Mouse (Mus musculus) lung, postnatal 25 days (tissue): Measurements from ENCODE around the gene Gm10100.
"Not testable (repeated sequence)": the region's sequence is repeated elsewhere in the genome, so short reads cannot be mapped to it uniquely, and the experiment has no call there.

Experiments used
- DNase-seq: peaks from one replicate; pipeline ENCODE4 v3.0.0; 2022; ENCODE audit warnings: low spot score

Gene Gm10100

GRCm38 (mm10) chr10:77752312-77752711, 26.0 kb downstream of the Gm10100 start:
- DNase-seq, result not testable (repeated sequence)

GRCm38 (mm10) chr10:77753448-77753847, 27.2 kb downstream of the Gm10100 start:
- DNase-seq, result no peak

GRCm38 (mm10) chr10:77759582-77759981, 33.3 kb downstream of the Gm10100 start, which contains the start of gene Gm3233:
Gene Gm3233 (minus strand): TSS chr10:77759682.
- not testable (repeated sequence) for DNase-seq

GRCm38 (mm10) chr10:77769727-77770126, 43.4 kb downstream of the Gm10100 start:
- DNase-seq, result no peak

- DNase-seq, result not testable (repeated sequence)
Measured at GRCm38 (mm10) chr10:77771225-77771624, 44.9 kb downstream of the Gm10100 start, which contains the start of gene Gm3238. Gene Gm3238 (minus strand): TSS chr10:77771325.

- DNase-seq, result not testable (repeated sequence)
Measured at GRCm38 (mm10) chr10:77772142-77772541, 45.9 kb downstream of the Gm10100 start.
